Mouse (Mus musculus): Measurements from ENCODE around the gene Gm20532. TPM values are rescaled to one million over a fixed set of nuclear protein-coding genes. Genes with fewer than 3 reads are reported as not detected.

Gene Gm20532
- polyA plus RNA-seq, 1 experiment = not detected

- H3K4me3 ChIP-seq (ENCODE audit: low read depth, low read length) = peak overlapping the region; percentile 69
- H3K27ac ChIP-seq (ENCODE audit: insufficient read depth, low read depth, low read length) = no peak overlapping the region
- H3K27me3 ChIP-seq (ENCODE audit: control insufficient read depth, insufficient read depth, low read length) = no peaks in the 10 kb centered on the region; the same call in 1 of the 2 replicates
- TF ChIP-seq POLR2A (IDR thresholded peaks at IDR 0.05; ENCODE audit: low read depth, low read length) = no peak
- peak; percentile 2; the same call in 1 of the 2 replicates for TF ChIP-seq CTCF (IDR thresholded peaks at IDR 0.05; ENCODE audit: extremely low read depth, insufficient read length, insufficient replicate concordance, low read depth, low read length)
- 13% methylated on average over 11 of the region's 11 CpGs for WGBS
- H3K4me1 ChIP-seq (ENCODE audit: control insufficient read depth, insufficient read depth, insufficient read length, low read length) = peaks cover 7% of the 10 kb centered on the region
- H3K36me3 ChIP-seq (ENCODE audit: control insufficient read depth, insufficient read depth, low read length) = peaks cover 6% of the 10 kb centered on the region; the same call in 1 of the 2 replicates
These were observed 586 bp downstream of the Gm20532 start for GRCm38 (mm10) chr2:26587044-26587405.

- Histone ChIP-seq H3K27ac (ENCODE audit: insufficient read depth, low read depth, low read length) (no peak overlapping the region), H3K4me1 (ENCODE audit: control insufficient read depth, insufficient read depth, insufficient read length, low read length) (peaks cover 7% of the 10 kb centered on the region), H3K36me3 (ENCODE audit: control insufficient read depth, insufficient read depth, low read length) (peaks cover 22% of the 10 kb centered on the region), H3K4me3 (ENCODE audit: low read depth, low read length) (peak overlapping the region; percentile 30), H3K27me3 (ENCODE audit: control insufficient read depth, insufficient read depth, low read length) (no peaks in the 10 kb centered on the region; the same call in 1 of the 2 replicates)
- TF ChIP-seq POLR2A (IDR thresholded peaks at IDR 0.05; ENCODE audit: low read depth, low read length) (no peak), CTCF (IDR thresholded peaks at IDR 0.05; ENCODE audit: extremely low read depth, insufficient read length, insufficient replicate concordance, low read depth, low read length) (no peak)
- WGBS = 65% methylated on average over 4 of the region's 4 CpGs
These were observed 2.1 kb downstream of the Gm20532 start for GRCm38 (mm10) chr2:26588573-26588972.

GRCm38 (mm10) chr2:26589284-26589683, 2.8 kb downstream of the Gm20532 start:
- H3K4me3 ChIP-seq (ENCODE audit: low read depth, low read length) = peak overlapping the region; percentile 30
- peaks cover 7% of the 10 kb centered on the region for H3K4me1 ChIP-seq (ENCODE audit: control insufficient read depth, insufficient read depth, insufficient read length, low read length)
- H3K27me3 ChIP-seq (ENCODE audit: control insufficient read depth, insufficient read depth, low read length) = no peaks in the 10 kb centered on the region; the same call in 1 of the 2 replicates
- H3K36me3 ChIP-seq (ENCODE audit: control insufficient read depth, insufficient read depth, low read length) = peaks cover 25% of the 10 kb centered on the region
- no peak for TF ChIP-seq CTCF (IDR thresholded peaks at IDR 0.05; ENCODE audit: extremely low read depth, insufficient read length, insufficient replicate concordance, low read depth, low read length)
- TF ChIP-seq POLR2A (IDR thresholded peaks at IDR 0.05; ENCODE audit: low read depth, low read length) = no peak
- H3K27ac ChIP-seq (ENCODE audit: insufficient read depth, low read depth, low read length) = no peak overlapping the region
- 85% methylated on average over 10 of the region's 10 CpGs for WGBS

- 91% methylated on average over 7 of the region's 7 CpGs for WGBS
- TF ChIP-seq CTCF (IDR thresholded peaks at IDR 0.05; ENCODE audit: extremely low read depth, insufficient read length, insufficient replicate concordance, low read depth, low read length) (no peak), POLR2A (IDR thresholded peaks at IDR 0.05; ENCODE audit: low read depth, low read length) (no peak)
- Histone ChIP-seq H3K4me1 (ENCODE audit: control insufficient read depth, insufficient read depth, insufficient read length, low read length) (peaks cover 16% of the 10 kb centered on the region), H3K4me3 (ENCODE audit: low read depth, low read length) (peak overlapping the region; percentile 30), H3K27me3 (ENCODE audit: control insufficient read depth, insufficient read depth, low read length) (no peaks in the 10 kb centered on the region; the same call in 1 of the 2 replicates), H3K27ac (ENCODE audit: insufficient read depth, low read depth, low read length) (no peak overlapping the region), H3K36me3 (ENCODE audit: control insufficient read depth, insufficient read depth, low read length) (peaks cover 33% of the 10 kb centered on the region)
These were observed 3.8 kb downstream of the Gm20532 start for GRCm38 (mm10) chr2:26590282-26590681.

- Histone ChIP-seq H3K4me3 (ENCODE audit: low read depth, low read length) (peak overlapping the region; percentile 17), H3K4me1 (ENCODE audit: control insufficient read depth, insufficient read depth, insufficient read length, low read length) (peaks cover 23% of the 10 kb centered on the region), H3K36me3 (ENCODE audit: control insufficient read depth, insufficient read depth, low read length) (peaks cover 40% of the 10 kb centered on the region), H3K27ac (ENCODE audit: insufficient read depth, low read depth, low read length) (no peak overlapping the region), H3K27me3 (ENCODE audit: control insufficient read depth, insufficient read depth, low read length) (no peaks in the 10 kb centered on the region; the same call in 1 of the 2 replicates)
- TF ChIP-seq POLR2A (IDR thresholded peaks at IDR 0.05; ENCODE audit: low read depth, low read length) = no peak
- no peak for TF ChIP-seq CTCF (IDR thresholded peaks at IDR 0.05; ENCODE audit: extremely low read depth, insufficient read length, insufficient replicate concordance, low read depth, low read length)
- WGBS = 70% methylated on average over 7 of the region's 7 CpGs
These were observed 4.5 kb downstream of the Gm20532 start for GRCm38 (mm10) chr2:26590962-26591361.

GRCm38 (mm10) chr2:26591416-26591815, 5.0 kb downstream of the Gm20532 start:
- peak overlapping the region; percentile 17; the same call in 1 of the 2 replicates for H3K4me3 ChIP-seq (ENCODE audit: low read depth, low read length)

GRCm38 (mm10) chr2:26593211-26594021, 7.0 kb downstream of the Gm20532 start:
- Histone ChIP-seq H3K27ac (ENCODE audit: insufficient read depth, low read depth, low read length) (no peak overlapping the region), H3K4me1 (ENCODE audit: control insufficient read depth, insufficient read depth, insufficient read length, low read length) (peaks cover 17% of the 10 kb centered on the region), H3K4me3 (ENCODE audit: low read depth, low read length) (no peak overlapping the region), H3K27me3 (ENCODE audit: control insufficient read depth, insufficient read depth, low read length) (no peaks in the 10 kb centered on the region), H3K36me3 (ENCODE audit: control insufficient read depth, insufficient read depth, low read length) (peaks cover 49% of the 10 kb centered on the region)
- TF ChIP-seq POLR2A (IDR thresholded peaks at IDR 0.05; ENCODE audit: low read depth, low read length) (no peak), CTCF (IDR thresholded peaks at IDR 0.05; ENCODE audit: extremely low read depth, insufficient read length, insufficient replicate concordance, low read depth, low read length) (no peak)
- 50% methylated on average over 9 of the region's 9 CpGs for WGBS

More at GRCm38 (mm10) chr2:26591416-26591815, 5.0 kb downstream of the Gm20532 start:
- Histone ChIP-seq H3K4me1 (ENCODE audit: control insufficient read depth, insufficient read depth, insufficient read length, low read length) (peaks cover 21% of the 10 kb centered on the region), H3K27me3 (ENCODE audit: control insufficient read depth, insufficient read depth, low read length) (no peaks in the 10 kb centered on the region), H3K36me3 (ENCODE audit: control insufficient read depth, insufficient read depth, low read length) (peaks cover 44% of the 10 kb centered on the region), H3K27ac (ENCODE audit: insufficient read depth, low read depth, low read length) (no peak overlapping the region)
- WGBS = 84% methylated on average over 12 of the region's 12 CpGs
- TF ChIP-seq POLR2A (IDR thresholded peaks at IDR 0.05; ENCODE audit: low read depth, low read length) (no peak), CTCF (IDR thresholded peaks at IDR 0.05; ENCODE audit: extremely low read depth, insufficient read length, insufficient replicate concordance, low read depth, low read length) (no peak)

Data from small intestine, adult 2 months (tissue).